Mouse (Mus musculus) lung, postnatal 0 days (tissue): ENCODE measurements around the gene Gm17482.

Experiments used
- CTCF ChIP-seq: IDR thresholded peaks from 2 replicates; pipeline ENCODE4 v1.5.1; 2016; ENCODE audit warnings: antibody characterized with exemption, mild to moderate bottlenecking
- EP300 ChIP-seq: IDR thresholded peaks from 2 replicates; pipeline ENCODE4 v1.6.1; 2016; ENCODE audit warnings: antibody characterized with exemption, mild to moderate bottlenecking, control low read depth

GRCm38 (mm10) chr6:115210187-115210586, 17.0 kb upstream of the Gm17482 start:
- no peak for TF ChIP-seq EP300
- TF ChIP-seq CTCF, result no peak
